Mouse (Mus musculus) MEL (cell line): ENCODE results near the gene Duoxa2. TPM values are rescaled to one million over a fixed set of nuclear protein-coding genes. Genes with fewer than 3 reads are reported as not detected.

Experiments
- DNase-seq: peaks from one replicate; pipeline ENCODE4 v3.0.0; 2011; ENCODE audit warnings: low read depth, low spot score
- H3K27ac ChIP-seq: 2 replicates; pipeline ENCODE4 v1.5.1; 2012; ENCODE audit warnings: low read depth, mild to moderate bottlenecking, control low read depth, low read length, moderate library complexity; ENCODE audit not compliant: control insufficient read depth
- H3K27me3 ChIP-seq, 2 experiments: fragments of 150-350 bp in 1 of 2; sonication (generic) in 1 of 2; 2 replicates each; pipeline ENCODE4 v1.6.1; 2012; ENCODE audit warnings: low read length in 2 of 2, mild to moderate bottlenecking in 2 of 2, improper control_type of control experiment in 1 of 2, moderate library complexity in 1 of 2; ENCODE audit not compliant: insufficient read depth in 2 of 2, control insufficient read depth in 1 of 2
- H3K36me3 ChIP-seq, 2 experiments: 2 replicates each; pipeline ENCODE4 v1.6.1; 2012 to 2014; ENCODE audit warnings: low read length in 2 of 2, improper control_type of control experiment in 1 of 2, inconsistent platforms in 1 of 2, mild to moderate bottlenecking in 1 of 2; ENCODE audit not compliant: insufficient read depth in 2 of 2, control insufficient read depth in 1 of 2
- H3K4me1 ChIP-seq, 2 experiments: fragments of 150-350 bp in 1 of 2; sonication (generic) in 1 of 2; 2 replicates each; pipeline ENCODE4 v1.6.1; 2012; ENCODE audit warnings: low read length in 2 of 2, improper control_type of control experiment in 1 of 2, mild to moderate bottlenecking in 1 of 2; ENCODE audit not compliant: insufficient read depth in 2 of 2, control insufficient read depth in 1 of 2
- H3K4me3 ChIP-seq, 2 experiments: fragments of 150-350 bp in 1 of 2; sonication (generic) in 1 of 2; 2 replicates each; pipeline ENCODE4 v1.5.1; 2012; ENCODE audit warnings: low read depth in 2 of 2, low read length in 2 of 2, mild to moderate bottlenecking in 2 of 2, moderate library complexity in 2 of 2, control low read depth in 1 of 2, improper control_type of control experiment in 1 of 2; ENCODE audit not compliant: control insufficient read depth in 1 of 2, insufficient read depth in 1 of 2
- H3K79me2 ChIP-seq: 2 replicates; pipeline ENCODE4 v1.6.1; 2012; ENCODE audit warnings: mild to moderate bottlenecking, low read length, moderate library complexity; ENCODE audit not compliant: control insufficient read depth, poor library complexity, insufficient read depth
- H3K9ac ChIP-seq: 2 replicates; pipeline ENCODE4 v1.6.1; 2012; ENCODE audit warnings: low read depth, mild to moderate bottlenecking, control low read depth, low read length, moderate library complexity; ENCODE audit not compliant: control insufficient read depth, poor library complexity, severe bottlenecking
- H3K9me3 ChIP-seq: fragments of 150-350 bp; sonication (generic); replicated peaks from 2 replicates; pipeline ENCODE4 v1.6.1; 2012; ENCODE audit warnings: mild to moderate bottlenecking, low read length, improper control_type of control experiment, moderate library complexity; ENCODE audit not compliant: insufficient read depth
- BHLHE40 ChIP-seq: IDR thresholded peaks from 2 replicates; pipeline ENCODE4 v1.6.1; 2012; ENCODE audit warnings: low read depth, mild to moderate bottlenecking, inconsistent platforms, low read length, improper control_type of control experiment, borderline replicate concordance
- CHD2 ChIP-seq: IDR thresholded peaks from 2 replicates; pipeline ENCODE4 v1.6.1; 2011; ENCODE audit warnings: low read length, improper control_type of control experiment
- EP300 ChIP-seq, 2 experiments: IDR thresholded peaks; 2 replicates each; pipeline ENCODE4 v1.6.1; 2011; ENCODE audit warnings: improper control_type of control experiment in 2 of 2, low read length in 2 of 2, low read depth in 1 of 2, mild to moderate bottlenecking in 1 of 2
- ETS1 ChIP-seq: IDR thresholded peaks from 2 replicates; pipeline ENCODE4 v1.6.1; 2012; ENCODE audit warnings: low read depth, mild to moderate bottlenecking, inconsistent platforms, low read length, improper control_type of control experiment, moderate library complexity
- JUND ChIP-seq: IDR thresholded peaks from 2 replicates; pipeline ENCODE4 v1.6.1; 2011; ENCODE audit warnings: low read depth, mild to moderate bottlenecking, improper control_type of control experiment, low read length
- MXI1 ChIP-seq: IDR thresholded peaks from 2 replicates; pipeline ENCODE4 v1.6.1; 2011; ENCODE audit warnings: mild to moderate bottlenecking, low read depth, low read length, improper control_type of control experiment
- MYB ChIP-seq: IDR thresholded peaks from 2 replicates; pipeline ENCODE4 v1.6.1; 2011; ENCODE audit warnings: mild to moderate bottlenecking, low read depth, low read length, improper control_type of control experiment
- MYC ChIP-seq: IDR thresholded peaks from 2 replicates; pipeline ENCODE4 v1.6.1; 2011; ENCODE audit warnings: low read depth, mild to moderate bottlenecking, low read length, improper control_type of control experiment, moderate library complexity
- POLR2A ChIP-seq, 2 experiments: IDR thresholded peaks; 2 replicates each; pipeline ENCODE4 v1.6.1; 2011 to 2012; ENCODE audit warnings: low read length in 2 of 2, mild to moderate bottlenecking in 2 of 2, control low read depth in 1 of 2, improper control_type of control experiment in 1 of 2, low read depth in 1 of 2, moderate library complexity in 1 of 2; ENCODE audit not compliant: control insufficient read depth in 1 of 2, insufficient read depth in 1 of 2, poor library complexity in 1 of 2
- RCOR1 ChIP-seq: IDR thresholded peaks from 2 replicates; pipeline ENCODE4 v1.6.1; 2012; ENCODE audit warnings: low read depth, mild to moderate bottlenecking, inconsistent platforms, low read length, improper control_type of control experiment
- SIN3A ChIP-seq: IDR thresholded peaks from 2 replicates; pipeline ENCODE4 v1.6.1; 2012; ENCODE audit warnings: low read length, improper control_type of control experiment, inconsistent platforms
- TAL1 ChIP-seq: IDR thresholded peaks from 2 replicates; pipeline ENCODE4 v1.6.1; 2012; ENCODE audit warnings: mild to moderate bottlenecking, inconsistent platforms, low read length, moderate library complexity, mixed read lengths
- TBP ChIP-seq: IDR thresholded peaks from 2 replicates; pipeline ENCODE4 v1.8.0; 2011; ENCODE audit warnings: low read depth, low read length, improper control_type of control experiment
- TCF12 ChIP-seq: IDR thresholded peaks from 2 replicates; pipeline ENCODE4 v1.6.1; 2014; ENCODE audit warnings: low read depth, mild to moderate bottlenecking, inconsistent platforms, low read length, improper control_type of control experiment, moderate library complexity
- USF1 ChIP-seq: IDR thresholded peaks from 2 replicates; pipeline ENCODE4 v1.6.1; 2014; ENCODE audit warnings: low read depth, mild to moderate bottlenecking, inconsistent platforms, low read length, improper control_type of control experiment, moderate library complexity
- USF2 ChIP-seq, 2 experiments: IDR thresholded peaks; 2 replicates each; pipeline ENCODE4 v1.6.1; 2011 to 2012; ENCODE audit warnings: improper control_type of control experiment in 2 of 2, low read length in 2 of 2, borderline replicate concordance in 1 of 2, inconsistent platforms in 1 of 2, low read depth in 1 of 2, mild to moderate bottlenecking in 1 of 2; ENCODE audit not compliant: insufficient read depth in 1 of 2
- ZC3H11A ChIP-seq: IDR thresholded peaks from 2 replicates; pipeline ENCODE4 v1.6.1; 2012; ENCODE audit warnings: low read depth, mild to moderate bottlenecking, inconsistent platforms, low read length, improper control_type of control experiment
- ZKSCAN1 ChIP-seq: IDR thresholded peaks from 2 replicates; pipeline ENCODE4 v1.6.1; 2012; ENCODE audit warnings: low read depth, mild to moderate bottlenecking, inconsistent platforms, low read length, improper control_type of control experiment, moderate library complexity
- ZMIZ1 ChIP-seq: IDR thresholded peaks from 2 replicates; pipeline ENCODE4 v1.6.1; 2012; ENCODE audit warnings: low read depth, mild to moderate bottlenecking, inconsistent platforms, low read length, improper control_type of control experiment, moderate library complexity
- polyA plus RNA-seq, 2 experiments: library from polyadenylated mRNA; stranded (reverse) in 1 of 2; unstranded in 1 of 2; fragments of >175 nt in 1 of 2; fragments of >200 nt in 1 of 2; gene quantifications; 2 replicates each; pipeline versions ENCODE4 v1.2.1 to v1.2.4; 2012; ENCODE audit warnings: low replicate concordance in 2 of 2, low read depth in 1 of 2; ENCODE audit not compliant: insufficient read length in 2 of 2, insufficient read depth in 1 of 2, missing spikeins in 1 of 2
- total RNA-seq: library from RNA; depleted of rRNA; stranded (reverse); fragments of 300-350 nt; gene quantifications from 2 replicates; pipeline ENCODE4 v1.2.3, GENCODE M21; 2012

The Duoxa2 gene
- total and polyA plus RNA-seq, 3 experiments = not detected

- Histone ChIP-seq H3K36me3 (no peaks in the 10 kb centered on the region), H3K9ac (no peak overlapping the region), H3K27me3 (no peaks in the 10 kb centered on the region), H3K4me3 (no peak overlapping the region), H3K27ac (no peak overlapping the region), H3K4me1 (no peaks in the 10 kb centered on the region), H3K9me3 (no peaks in the 10 kb centered on the region), H3K79me2 (no peaks in the 10 kb centered on the region)
- TF ChIP-seq CHD2 (no peak), ZC3H11A (no peak), TCF12 (no peak), USF1 (no peak), POLR2A (IDR thresholded peaks at IDR 0.05; ENCODE audit: control insufficient read depth in 1 of 2, insufficient read depth in 1 of 2, low read depth in 1 of 2, low read length in 2 of 2, poor library complexity in 1 of 2) (no peak), USF2 (IDR thresholded peaks at IDR 0.05; ENCODE audit: borderline replicate concordance in 1 of 2, insufficient read depth in 1 of 2, low read depth in 1 of 2, low read length in 2 of 2) (no peak), MYB (no peak)
- no peak for DNase-seq
Observed at GRCm38 (mm10) chr2:122284091-122284490, 14.6 kb upstream of the Duoxa2 start.

- TF ChIP-seq TAL1 = no peak
- TF ChIP-seq MXI1 = no peak
- no peak for TF ChIP-seq MYC
- TF ChIP-seq TBP = no peak
- TF ChIP-seq ZKSCAN1 = no peak
- TF ChIP-seq ZMIZ1 = no peak
- TF ChIP-seq USF2 (IDR thresholded peaks at IDR 0.05; ENCODE audit: borderline replicate concordance in 1 of 2, insufficient read depth in 1 of 2, low read depth in 1 of 2, low read length in 2 of 2) = no peak
- Histone ChIP-seq H3K27ac (no peak overlapping the region), H3K4me1 (no peaks in the 10 kb centered on the region), H3K36me3 (no peaks in the 10 kb centered on the region), H3K4me3 (no peak overlapping the region), H3K27me3 (no peaks in the 10 kb centered on the region), H3K9ac (no peak overlapping the region), H3K79me2 (no peaks in the 10 kb centered on the region), H3K9me3 (no peaks in the 10 kb centered on the region)
- DNase-seq = no peak
Observed at GRCm38 (mm10) chr2:122286137-122286536, 12.6 kb upstream of the Duoxa2 start.

GRCm38 (mm10) chr2:122294916-122295315 is 3.8 kb upstream of the Duoxa2 start:
- Histone ChIP-seq H3K4me3 (no peak overlapping the region), H3K9ac (no peak overlapping the region), H3K79me2 (no peaks in the 10 kb centered on the region), H3K36me3 (no peaks in the 10 kb centered on the region), H3K27ac (no peak overlapping the region), H3K27me3 (no peaks in the 10 kb centered on the region; a peak in 1 of 4 replicates), H3K9me3 (no peaks in the 10 kb centered on the region), H3K4me1 (no peaks in the 10 kb centered on the region)
- no peak for TF ChIP-seq POLR2A (IDR thresholded peaks at IDR 0.05; ENCODE audit: control insufficient read depth in 1 of 2, insufficient read depth in 1 of 2, low read depth in 1 of 2, low read length in 2 of 2, poor library complexity in 1 of 2)
- no peak for TF ChIP-seq RCOR1
- no peak for TF ChIP-seq BHLHE40
- TF ChIP-seq USF2 (IDR thresholded peaks at IDR 0.05; ENCODE audit: borderline replicate concordance in 1 of 2, insufficient read depth in 1 of 2, low read depth in 1 of 2, low read length in 2 of 2) = no peak
- TF ChIP-seq TAL1 = no peak
- no peak for TF ChIP-seq MYC
- no peak for TF ChIP-seq JUND
- no peak for TF ChIP-seq EP300 (IDR thresholded peaks at IDR 0.05; ENCODE audit: low read depth in 1 of 2, low read length in 2 of 2)
- TF ChIP-seq SIN3A = no peak
- no peak for TF ChIP-seq ETS1
- DNase-seq = no peak
